Mouse (Mus musculus) kidney, postnatal 25 days (tissue): Measurements from ENCODE around the gene Itga3.

Experiments used
- DNase-seq, 2 experiments: peaks; one replicate each; pipeline ENCODE4 v3.0.0; 2021; ENCODE audit warnings: mixed read lengths in 2 of 2

Gene Itga3

DNA sequence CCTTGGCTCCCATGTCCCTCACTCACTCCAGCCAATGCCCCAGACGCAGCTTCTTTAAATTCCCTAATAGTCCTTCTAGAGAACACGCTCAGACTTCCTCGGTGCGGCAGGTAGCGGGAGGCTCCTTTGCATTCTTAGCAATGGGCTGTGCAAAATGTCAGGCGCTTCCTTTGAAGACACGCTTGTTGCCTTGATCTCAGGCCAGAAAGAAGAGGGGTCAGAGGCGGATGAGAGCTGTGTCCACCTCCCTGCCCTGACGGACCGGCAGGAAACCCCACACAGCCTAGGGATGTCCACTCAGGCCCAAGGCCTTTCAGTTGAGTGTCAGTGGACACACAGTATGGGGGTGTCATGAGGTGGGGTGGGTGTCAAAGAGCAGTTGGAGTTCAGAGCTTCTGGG is 19.0 kb upstream of the Itga3 start:
- DNase-seq = peak in 1 of 2 experiments; percentile 42

DNA sequence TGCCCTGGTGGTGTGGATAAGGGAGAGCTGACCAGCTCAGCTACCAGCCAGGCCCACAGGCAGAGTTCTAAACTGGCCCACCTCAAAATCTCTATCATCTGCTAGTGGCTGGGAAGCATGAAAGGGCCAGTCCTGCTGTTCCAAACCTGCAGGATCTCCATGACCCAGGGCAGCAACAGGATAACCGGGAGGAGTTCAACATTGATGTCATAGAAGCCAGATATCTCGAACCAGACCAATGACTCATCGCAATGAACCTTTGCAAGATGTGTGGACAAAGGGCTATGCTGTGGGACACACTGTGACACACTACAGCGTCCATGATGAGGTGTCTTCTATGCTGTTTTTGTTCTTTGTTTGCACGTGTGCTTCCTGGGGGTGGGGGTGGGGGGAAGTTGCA is 16.5 kb upstream of the Itga3 start:
- no peak for DNase-seq

DNA sequence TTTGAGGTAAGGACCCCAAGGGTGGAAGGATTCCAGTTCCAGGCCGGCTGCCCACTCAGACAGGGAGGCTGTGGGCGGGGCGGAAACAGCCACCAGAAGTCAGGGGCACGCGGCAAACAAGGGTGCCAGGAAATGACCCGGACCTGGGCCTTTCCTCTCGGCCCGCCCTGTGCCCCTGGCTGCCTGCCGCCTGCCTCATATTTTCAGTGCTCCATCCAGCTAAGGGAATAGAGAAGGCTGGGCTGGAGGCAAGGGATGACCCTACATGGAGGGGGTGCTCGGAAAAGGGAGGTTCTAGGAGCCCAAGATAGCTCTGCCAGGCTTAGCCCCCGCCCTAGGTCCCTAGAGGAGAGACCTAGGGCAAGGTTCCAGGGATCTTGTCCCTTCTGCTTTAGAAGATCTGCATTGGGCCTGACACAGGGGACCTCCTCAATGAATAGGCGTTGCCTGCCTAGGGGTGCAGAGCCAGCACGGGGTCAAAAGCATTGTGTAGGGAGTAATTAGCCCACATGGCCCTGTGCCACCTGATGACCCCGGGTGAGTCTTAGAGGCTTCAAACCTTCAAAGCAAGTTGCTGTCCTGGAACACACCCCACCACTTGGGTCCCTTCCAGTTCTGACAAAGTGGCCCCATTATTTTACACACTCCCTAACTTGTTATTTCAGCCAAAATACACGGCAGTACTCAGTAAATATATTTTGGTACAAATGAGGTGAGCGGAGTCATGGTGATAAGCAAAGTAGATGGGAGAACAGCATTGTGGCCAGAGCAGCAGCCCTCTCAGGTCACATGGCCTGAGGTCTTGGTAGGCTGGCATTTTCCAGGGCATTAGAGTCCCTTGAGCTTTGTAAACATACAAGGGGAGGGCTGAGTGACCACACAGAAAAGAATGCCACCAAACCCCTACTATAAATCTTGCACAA is 12.5 kb upstream of the Itga3 start:
- DNase-seq = peak; percentile 84 to 91

DNA sequence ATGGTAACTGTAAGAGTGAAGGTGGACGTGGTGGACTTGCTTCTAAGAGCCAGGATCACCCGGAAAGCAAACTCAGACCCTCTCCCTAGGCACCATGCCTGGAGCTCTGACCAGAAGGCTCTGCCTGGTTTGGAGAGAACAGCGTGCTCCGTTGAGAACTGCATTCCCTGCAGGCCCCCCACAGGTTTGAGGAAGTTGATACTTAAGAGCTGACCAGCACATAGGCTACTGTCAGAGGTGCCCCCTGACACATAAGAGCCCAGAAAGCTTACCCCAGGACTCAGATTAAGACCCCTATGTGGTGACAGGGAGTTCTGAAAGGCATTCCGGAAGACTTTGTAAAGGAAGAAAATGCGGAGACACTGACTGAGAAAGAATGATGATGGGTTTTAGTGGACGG is 11.7 kb upstream of the Itga3 start:
- no peak for DNase-seq

DNA sequence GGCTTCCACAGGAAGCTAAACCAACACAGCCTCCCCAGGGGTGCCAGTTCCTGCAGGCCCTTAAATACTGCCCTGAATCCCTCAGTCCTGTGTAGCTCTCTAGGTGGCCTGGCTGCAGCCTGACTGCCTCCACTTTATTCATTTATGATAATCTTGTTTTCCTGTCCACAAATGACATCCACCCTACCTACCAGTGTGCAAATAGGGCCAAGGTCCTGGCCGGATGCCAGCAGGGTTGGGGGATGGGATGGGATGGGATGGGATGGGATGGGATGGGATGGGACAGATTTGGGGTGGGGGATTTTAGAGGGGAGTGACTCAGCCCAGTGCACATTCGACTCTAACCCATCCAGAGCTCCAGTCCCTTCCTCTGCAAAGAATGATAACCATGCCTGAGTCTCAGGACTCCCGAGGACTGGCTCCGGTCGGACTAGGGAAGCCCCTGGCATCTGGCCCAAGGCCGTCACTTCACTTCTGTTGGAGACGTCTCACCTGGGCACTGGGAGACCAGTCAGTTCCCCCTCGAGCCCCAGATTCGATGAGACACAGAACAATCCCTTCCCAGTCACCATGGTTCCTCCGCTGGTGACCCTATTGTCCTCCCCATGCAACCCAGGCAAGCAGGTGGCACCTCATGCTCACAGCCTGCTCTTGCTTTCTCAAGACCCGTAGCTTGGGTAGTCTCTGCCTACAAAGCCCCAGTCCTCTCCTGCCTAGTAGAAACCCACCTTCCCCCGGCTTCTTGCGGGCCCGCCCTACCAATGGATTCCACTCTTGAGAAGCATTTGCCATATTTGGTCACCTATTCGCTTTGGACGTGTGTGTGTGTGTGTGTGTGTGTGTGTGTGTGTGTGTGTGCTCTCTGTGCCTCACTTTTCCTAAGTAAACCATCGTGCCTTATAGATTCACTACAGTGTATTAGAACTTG is 11.0 kb upstream of the Itga3 start:
- DNase-seq = peak in 1 of 2 experiments; percentile 48

DNA sequence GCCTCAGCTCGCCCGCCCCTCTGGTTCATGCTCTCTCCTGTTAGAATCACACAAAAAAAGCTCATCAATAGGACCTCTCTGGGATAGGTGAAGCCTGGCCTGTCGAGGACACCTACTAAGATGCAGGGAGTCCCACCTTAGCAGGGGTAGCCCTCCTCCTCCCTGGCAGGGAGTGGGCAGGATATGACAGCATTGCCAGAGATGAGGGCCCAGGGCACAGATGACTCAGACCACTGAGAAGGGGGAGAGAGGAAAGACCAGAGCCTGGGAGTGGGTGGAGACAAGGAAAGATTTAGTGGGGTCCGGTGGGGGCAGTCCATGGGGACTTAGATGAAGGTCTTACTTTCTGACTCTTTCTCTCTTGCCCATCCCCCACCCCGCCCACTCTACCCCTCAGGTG is 9.6 kb upstream of the Itga3 start:
- DNase-seq = peak in 1 of 2 experiments; percentile 43

DNA sequence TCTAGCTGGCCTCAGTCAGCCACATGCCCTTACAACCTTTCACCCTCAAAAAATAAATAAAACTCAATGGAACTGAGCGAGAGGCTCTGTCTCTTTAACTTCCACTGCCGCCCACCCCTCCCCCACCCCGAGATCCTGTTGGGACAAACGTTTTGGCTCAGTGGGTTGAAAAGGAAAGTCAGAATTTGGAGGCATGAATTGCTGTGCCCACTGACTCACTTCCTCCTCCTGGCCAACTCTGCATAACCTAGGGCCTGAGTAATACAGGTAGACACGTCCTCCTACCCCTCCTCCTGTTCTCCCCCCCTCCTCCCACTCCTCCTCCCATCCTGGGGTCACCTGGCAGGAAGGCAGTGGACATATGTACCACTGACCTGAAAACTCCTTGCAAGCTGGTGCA is 9.1 kb upstream of the Itga3 start:
- DNase-seq = peak in 1 of 2 experiments; percentile 41

DNA sequence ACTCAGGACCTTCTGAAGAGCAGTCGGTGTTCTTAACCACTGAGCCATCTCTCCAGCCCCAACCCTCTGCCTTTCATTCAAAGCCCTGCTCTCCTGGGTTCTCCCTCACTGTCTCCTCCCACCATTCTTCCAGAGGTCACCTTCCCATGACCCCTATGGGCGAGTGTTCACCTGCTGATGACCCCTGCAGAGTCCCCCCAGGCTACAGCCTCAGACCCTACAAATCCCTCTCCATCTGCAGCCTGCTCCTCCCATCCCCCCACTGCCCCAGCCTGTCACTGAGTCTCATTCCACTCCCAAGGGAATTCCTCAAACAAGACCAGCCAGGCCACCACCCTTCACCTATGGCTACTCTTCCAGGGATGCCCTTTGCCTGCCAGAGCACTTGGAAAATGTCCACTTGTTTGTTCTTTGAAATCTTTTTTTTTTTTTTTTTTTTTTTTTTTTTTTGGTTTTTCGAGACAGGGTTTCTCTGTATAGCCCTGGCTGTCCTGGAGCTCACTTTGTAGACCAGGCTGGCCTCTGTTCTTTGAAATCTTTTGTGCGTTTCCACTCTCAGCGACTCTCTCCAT is 8.3 kb upstream of the Itga3 start:
- DNase-seq = peak in 1 of 2 experiments; percentile 37

DNA sequence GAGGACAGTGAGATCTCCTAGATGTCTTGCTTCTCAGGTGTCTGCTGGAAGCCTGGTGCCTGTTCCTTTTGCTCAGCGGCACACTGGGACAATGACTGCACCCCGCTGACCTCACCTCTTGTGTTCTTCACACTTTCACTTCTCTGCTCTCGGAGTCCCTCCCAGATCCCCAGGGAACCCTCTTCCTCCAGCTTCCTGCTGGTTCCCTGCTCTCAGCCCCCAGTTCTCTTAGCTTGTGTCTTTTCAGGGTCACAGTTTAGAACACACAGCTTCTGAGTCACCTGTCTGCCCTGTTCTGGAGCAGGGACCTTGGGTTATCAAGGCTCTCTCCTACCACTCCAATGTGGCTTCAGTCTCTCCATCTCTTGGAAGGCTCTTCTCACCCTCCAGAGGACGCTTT is 7.6 kb upstream of the Itga3 start:
- no peak for DNase-seq

DNA sequence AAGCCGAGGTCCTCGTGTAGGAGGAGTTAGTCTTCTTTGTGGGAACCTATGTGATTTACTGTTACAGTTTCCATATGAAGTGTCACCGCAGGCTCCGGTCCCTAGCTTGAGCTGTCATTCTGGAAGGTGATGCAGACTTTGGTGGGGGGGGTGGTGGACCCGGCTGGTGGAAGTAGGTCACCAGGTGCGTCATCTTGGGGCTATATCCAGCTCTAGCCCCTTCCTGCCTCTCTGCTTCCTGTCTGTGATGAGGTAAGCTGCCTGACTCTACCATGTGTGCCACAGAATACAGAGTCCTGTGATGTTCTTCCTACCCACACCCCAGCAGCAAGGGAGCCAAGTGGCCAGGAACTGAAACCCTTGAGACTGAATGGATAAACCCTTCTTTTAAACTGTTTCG is 6.3 kb upstream of the Itga3 start:
- DNase-seq = no peak

DNA sequence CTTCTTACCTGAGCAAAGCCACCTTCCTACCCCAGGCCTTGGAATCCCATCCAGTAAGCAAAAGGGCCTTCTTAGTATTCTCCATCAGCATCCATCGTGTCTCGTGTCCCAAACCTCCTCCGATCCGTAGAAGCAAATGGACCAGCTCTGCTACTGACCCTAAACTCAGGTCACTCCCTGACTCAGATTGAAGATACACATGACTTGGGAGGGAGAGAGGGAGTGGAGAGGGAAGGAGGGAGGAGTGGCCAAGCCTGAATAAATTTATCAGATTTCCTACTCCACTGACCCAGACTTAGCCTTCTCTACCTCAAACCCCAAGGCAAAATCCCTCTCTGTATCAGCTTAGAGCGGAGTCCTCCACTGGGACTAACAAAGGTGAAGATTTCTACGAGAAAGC is 4.2 kb upstream of the Itga3 start:
- DNase-seq = no peak

DNA sequence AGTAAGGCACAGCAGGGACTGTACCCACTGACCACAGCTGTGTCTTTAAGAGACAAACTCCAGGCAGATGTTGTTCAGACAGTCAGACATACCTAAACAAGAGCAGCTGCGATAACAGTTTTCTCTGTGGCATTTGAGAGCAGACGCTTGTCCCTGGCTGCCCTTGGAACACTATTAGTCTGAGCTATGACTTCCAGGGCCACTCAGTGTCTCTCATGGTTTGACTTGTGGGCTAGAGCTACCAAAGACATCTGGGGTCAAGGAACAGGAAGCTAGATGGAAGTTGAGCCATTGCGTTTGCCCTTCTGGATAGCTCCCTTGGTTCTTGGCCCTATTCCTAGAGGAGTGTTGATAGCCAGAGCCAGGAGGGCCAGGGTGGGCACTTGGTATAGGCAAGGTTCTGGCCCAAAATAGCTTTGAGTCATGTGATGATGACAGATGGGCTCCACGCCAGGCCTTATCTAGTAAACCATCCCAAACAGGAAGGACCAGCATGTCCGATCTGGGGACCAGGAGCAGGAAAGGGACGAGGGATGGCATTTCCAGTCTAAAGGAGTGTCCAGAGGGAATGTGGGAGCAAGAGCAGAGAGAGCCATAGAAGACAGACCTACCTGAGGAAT is 2.8 kb upstream of the Itga3 start:
- peak; percentile 84 to 86 for DNase-seq

DNA sequence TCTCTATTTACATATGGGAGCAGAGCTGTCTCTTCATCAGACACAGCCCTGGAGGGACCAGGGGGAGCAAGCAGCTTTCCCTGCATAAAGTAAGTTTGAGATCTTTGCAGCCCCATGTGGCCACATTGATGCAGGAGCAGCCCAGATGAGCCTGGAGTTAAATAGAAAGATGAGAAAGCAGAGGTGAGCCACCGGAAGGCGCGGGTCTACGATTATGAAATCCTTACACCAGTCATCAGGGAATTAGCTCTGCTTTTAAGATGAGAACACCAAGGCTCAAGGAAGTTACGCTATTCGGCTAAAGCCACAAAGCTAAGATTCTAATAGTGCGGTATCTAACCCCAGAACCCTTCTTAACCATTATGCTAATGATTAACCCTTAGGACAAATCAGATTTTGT is 1.4 kb upstream of the Itga3 start:
- DNase-seq = no peak

DNA sequence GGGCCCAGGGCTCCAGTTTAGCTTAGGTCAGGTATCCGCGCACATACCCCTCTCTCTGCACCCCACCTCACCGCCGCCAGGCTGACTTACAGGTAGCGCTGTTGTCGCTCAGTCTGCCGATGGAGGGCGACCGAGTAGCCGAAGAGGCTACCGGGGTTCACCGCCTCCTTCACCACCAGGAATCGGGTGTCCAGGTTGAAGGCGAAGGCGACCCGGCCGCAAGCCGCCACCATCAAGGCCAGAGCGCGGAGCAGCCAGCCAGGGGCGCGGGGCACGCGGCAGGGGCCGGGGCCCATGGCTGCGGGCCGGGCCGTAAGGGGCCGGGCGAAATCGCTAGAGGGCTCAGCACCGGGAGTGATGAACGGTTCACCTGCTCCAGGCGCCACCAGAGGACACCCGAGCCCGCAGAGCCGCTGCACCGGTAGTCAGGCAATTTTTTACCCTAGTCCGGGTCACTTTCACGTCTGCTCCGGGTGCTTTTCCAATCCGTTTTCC is 513 bp downstream of the Itga3 start:
- peak; percentile 76 to 83 for DNase-seq

DNA sequence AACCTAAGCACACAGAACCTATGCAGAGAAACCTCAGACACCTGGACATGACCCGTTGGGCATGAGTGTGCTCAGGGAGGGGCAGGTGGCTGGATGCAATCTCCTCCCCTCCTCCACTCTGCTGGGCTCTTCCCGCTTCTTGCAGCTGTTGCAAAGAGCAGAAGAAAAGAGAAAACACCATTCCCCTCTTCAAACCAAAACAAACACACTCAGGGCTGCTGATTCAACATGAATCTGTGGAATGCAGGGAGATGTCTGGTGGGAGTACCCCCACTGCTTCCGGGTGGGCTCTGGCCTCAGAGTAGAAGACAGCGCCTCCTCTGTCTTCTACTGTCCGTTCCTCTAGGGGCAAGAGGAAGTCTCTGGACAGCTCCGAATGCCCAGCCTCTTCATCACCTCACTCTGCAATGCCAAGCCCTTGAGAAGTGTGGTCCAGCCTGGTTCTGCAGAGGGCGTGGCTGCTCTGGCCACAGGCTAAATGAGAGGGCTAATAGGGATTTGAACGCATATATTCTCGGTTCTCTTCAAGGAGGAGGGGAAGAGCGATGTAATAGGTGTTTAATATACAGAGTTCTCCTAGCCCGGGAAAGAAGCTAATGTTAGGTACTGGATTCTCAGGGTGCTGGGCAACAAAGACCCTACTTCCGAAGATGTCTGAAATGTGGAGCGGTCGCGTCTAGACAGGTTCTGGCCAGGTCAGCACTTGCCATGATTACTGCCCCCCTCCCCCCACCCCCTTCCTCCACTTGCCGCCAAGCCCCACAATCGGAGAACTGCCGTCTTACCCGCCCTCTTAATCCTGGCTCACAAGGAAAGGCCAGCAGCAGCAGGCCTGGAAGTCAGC is 1.2 kb downstream of the Itga3 start:
- no peak for DNase-seq

DNA sequence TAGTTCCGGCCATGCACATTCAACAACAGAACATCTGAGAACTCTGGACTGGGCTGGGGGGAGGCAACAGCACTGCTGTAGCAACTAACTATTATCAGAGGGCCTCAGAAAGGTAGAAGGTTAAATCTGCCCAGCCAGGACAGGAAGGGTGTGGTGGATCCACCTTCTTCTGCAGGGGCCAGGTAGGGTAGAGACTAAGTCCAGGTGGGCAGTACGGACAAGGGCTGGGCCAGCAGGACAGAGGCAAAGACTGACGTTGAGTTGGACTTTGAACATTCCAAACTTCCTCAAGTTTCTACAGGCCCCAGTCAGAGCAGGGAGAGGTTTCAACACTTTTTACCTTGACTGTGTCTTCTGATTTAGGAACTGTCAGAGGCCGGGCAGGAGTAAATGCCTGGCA is 1.9 kb downstream of the Itga3 start:
- peak in 1 of 2 experiments; percentile 65 for DNase-seq

DNA sequence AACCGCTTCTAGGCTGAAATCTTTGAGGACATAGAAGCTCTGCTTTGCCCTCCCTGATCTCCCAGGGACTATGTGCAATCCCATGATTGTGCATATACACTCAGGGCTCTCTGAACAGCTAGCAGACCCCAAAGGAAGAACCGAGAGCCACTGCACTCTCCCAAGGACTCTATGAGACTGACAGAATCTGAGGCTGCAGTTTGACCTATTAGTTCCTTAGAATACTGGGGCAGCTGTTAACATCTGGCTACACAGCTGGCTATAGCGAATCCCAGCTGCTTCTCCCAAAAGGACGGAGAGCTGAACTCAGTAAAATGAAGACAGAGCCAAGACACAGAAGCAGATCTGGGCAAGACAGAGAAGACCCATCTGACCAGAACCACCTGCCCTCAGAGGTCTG is 2.8 kb downstream of the Itga3 start:
- DNase-seq = no peak

DNA sequence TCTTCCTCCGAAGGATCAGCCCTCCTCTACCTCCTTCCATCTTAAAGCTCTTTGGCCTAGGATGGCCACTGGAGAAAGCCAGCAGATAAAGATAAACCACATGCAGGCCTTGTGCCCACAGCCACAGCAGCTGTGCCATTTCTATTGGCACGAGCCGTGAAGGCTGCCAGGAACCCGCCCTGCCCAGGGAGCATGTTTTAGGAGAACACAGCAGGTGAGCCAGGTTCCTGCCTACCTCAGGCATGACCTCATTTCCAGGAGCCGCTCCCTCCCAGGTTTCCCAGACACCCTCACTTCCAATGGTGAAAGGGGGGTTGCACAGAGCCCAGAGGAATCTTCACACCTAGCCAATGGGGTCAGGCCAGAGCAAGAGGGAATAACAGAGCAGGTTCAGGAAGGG is 3.8 kb downstream of the Itga3 start:
- DNase-seq = peak; percentile 55 to 79

DNA sequence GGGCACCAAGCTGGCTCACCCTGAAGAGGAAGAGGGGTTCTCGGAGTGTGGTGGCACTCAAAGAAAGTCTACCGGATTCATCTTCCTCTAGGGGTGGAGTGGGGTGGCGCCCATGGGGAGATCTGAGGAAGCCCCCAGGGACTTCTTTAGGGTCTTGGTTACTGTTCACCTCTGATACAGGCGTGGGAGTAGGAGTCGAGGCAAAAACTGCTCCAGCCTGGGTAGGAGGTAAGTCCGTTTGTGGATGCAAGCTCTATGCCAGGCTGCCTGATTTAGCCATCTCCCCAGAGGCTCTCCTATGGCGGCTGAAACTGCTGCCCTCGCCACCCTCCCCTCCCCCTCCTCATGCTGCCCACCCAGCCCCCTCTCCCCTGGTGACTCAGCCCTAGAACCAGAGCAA is 4.5 kb downstream of the Itga3 start:
- DNase-seq = no peak

DNA sequence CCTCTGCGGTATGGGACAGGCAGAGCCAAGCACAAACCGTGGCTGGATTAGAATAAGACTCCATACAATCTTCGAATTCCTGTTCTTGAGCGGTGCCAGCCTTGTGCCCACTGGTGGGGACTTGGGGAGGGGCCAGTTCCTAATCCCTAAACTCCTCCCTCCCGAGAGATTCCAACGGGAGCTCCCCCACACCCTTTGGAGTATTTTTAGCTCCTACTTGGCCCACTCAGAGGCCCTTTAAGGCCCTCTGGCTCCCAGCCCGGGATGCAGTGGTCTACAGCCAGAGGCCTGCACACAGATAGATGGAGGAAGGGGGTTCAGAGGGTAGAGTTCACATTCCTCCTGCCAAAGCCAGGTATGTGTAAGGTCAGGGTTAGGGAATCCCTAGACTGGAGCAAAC is 5.3 kb downstream of the Itga3 start:
- peak; percentile 43 to 55 for DNase-seq
